Mouse (Mus musculus): Measurements from ENCODE around the gene Vmn1r221. TPM values are rescaled to one million over a fixed set of nuclear protein-coding genes. Genes with fewer than 3 reads are reported as not detected.
"Not testable (repeated sequence)": the region's sequence is repeated elsewhere in the genome, so short reads cannot be mapped to it uniquely, and the experiment has no call there.

The Vmn1r221 gene
- polyA plus RNA-seq (2012; rRNA removed) (not detected in 2 replicates), polyA plus RNA-seq (2014; fragmentation: Nextera tagmentation; extraction: Ambion mirVana) (not detected in 2 replicates)

DNA sequence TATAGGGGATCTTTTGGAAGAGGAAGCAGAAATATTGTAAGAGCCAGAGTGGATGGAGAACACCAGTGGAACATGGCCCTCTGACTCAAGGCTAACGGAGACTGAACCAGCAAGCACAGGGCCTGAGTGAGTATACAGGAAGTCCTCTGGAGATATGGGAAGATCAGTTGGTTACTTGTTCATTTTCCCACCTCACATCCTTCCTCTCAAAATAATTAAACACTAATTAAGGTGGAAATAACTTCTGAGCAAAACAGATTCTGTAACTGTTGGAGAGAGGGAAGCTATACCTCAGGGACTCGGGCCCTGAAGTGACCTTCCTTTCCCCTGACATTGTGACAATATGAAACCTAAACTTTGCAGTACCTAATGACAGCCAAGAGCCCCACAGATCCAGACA is at the start of gene Vmn1r221:
Gene Vmn1r221 (plus strand): TSS at position 301 of the 400 bp plus-strand sequence.
- not testable (repeated sequence) for H3K36me3 ChIP-seq (ENCODE audit: control insufficient read depth, insufficient read depth, low read length); H3K27me3 ChIP-seq (ENCODE audit: control insufficient read depth, insufficient read depth, low read length); H3K27ac ChIP-seq (replicated peaks; ENCODE audit: low read depth, low read length); H3K9me3 ChIP-seq (ENCODE audit: control insufficient read depth, low read length); H3K4me1 ChIP-seq (ENCODE audit: control insufficient read depth, insufficient read depth, low read length); ATAC-seq (ENCODE audit: low FRiP score, low read depth); DNase-seq (ENCODE audit: low spot score); H3K4me3 ChIP-seq (replicated peaks; ENCODE audit: low read length); H3K9ac ChIP-seq (ENCODE audit: low read depth, low read length, severe bottlenecking); H3K4me2 ChIP-seq (replicated peaks; ENCODE audit: low read depth, low read length, severe bottlenecking)
- WGBS, result 74% methylated on average over 2 of the region's 2 CpGs

DNA sequence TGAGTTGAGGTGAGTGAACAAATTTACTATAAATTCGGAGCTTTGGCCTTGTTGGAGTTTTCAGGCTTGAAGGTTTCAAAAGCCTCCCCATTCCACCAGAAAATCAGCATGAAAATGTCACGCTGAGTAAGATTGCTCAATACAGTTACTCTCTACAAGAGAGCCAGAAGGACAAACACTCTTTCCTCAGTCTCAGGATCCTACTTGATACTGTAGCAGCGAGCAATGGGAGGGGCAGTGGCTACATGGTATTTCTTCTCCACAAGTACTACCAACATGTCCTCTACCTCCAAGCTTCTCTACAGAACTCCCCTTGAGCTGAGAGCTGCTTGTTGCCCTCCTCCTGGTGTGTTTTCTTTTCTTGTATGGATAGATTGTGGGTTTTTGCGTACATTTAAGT is 47.5 kb upstream of the Vmn1r221 start:
- not testable (repeated sequence) for DNase-seq (ENCODE audit: low spot score); H3K4me2 ChIP-seq (replicated peaks; ENCODE audit: low read depth, low read length, severe bottlenecking); H3K9ac ChIP-seq (ENCODE audit: low read depth, low read length, severe bottlenecking); H3K9me3 ChIP-seq (ENCODE audit: control insufficient read depth, low read length); H3K36me3 ChIP-seq (ENCODE audit: control insufficient read depth, insufficient read depth, low read length); H3K27ac ChIP-seq (replicated peaks; ENCODE audit: low read depth, low read length); H3K4me1 ChIP-seq (ENCODE audit: control insufficient read depth, insufficient read depth, low read length); H3K4me3 ChIP-seq (replicated peaks; ENCODE audit: low read length); ATAC-seq (ENCODE audit: low FRiP score, low read depth); H3K27me3 ChIP-seq (ENCODE audit: control insufficient read depth, insufficient read depth, low read length)
- 87% methylated on average over 4 of the region's 4 CpGs for WGBS

DNA sequence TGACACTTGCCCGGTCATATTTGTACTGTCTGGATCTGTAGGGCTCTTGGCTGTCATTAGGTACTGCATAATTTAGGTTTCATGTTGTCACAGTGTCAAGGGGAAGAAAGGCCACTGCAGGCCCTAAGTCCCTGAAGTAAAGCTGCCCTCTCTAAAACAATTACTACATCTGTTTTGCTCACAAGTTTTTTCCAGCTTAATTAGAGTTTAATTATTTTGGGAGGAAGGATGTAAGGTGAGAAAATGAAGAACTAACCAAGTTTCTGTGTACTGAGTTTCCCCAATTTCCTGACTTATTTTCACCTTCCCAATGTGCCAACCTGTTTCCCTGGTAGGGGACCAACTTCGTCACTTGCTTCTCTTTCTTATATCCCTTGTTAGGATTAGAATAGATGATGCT is 26.1 kb upstream of the Vmn1r221 start, which contains the start of gene Vmn1r220:
Gene Vmn1r220 (minus strand): TSS at position 101 of the 400 bp plus-strand sequence.
- no peak within 1 kb of the TSS for H3K27ac ChIP-seq (replicated peaks; ENCODE audit: low read depth, low read length)
- H3K9ac ChIP-seq (ENCODE audit: low read depth, low read length, severe bottlenecking), result no peak within 1 kb of the TSS
- H3K27me3 ChIP-seq (ENCODE audit: control insufficient read depth, insufficient read depth, low read length), result no peaks in the 10 kb centered on the region
- no peak for DNase-seq (ENCODE audit: low spot score)
- no peak for TF ChIP-seq POLR2A (IDR thresholded peaks at IDR 0.05; ENCODE audit: borderline replicate concordance, extremely low read depth, insufficient read depth, insufficient read length)
- no peaks in the 10 kb centered on the region for H3K4me1 ChIP-seq (ENCODE audit: control insufficient read depth, insufficient read depth, low read length)
- 77% methylated on average over 2 of the region's 2 CpGs for WGBS
- no peaks in the 10 kb centered on the region for H3K36me3 ChIP-seq (ENCODE audit: control insufficient read depth, insufficient read depth, low read length)
- ATAC-seq (ENCODE audit: low FRiP score, low read depth), result no peak
- no peak within 1 kb of the TSS for H3K4me2 ChIP-seq (replicated peaks; ENCODE audit: low read depth, low read length, severe bottlenecking)
- no peak within 1 kb of the TSS for H3K4me3 ChIP-seq (replicated peaks; ENCODE audit: low read length)
- no peaks in the 10 kb centered on the region for H3K9me3 ChIP-seq (ENCODE audit: control insufficient read depth, low read length)

DNA sequence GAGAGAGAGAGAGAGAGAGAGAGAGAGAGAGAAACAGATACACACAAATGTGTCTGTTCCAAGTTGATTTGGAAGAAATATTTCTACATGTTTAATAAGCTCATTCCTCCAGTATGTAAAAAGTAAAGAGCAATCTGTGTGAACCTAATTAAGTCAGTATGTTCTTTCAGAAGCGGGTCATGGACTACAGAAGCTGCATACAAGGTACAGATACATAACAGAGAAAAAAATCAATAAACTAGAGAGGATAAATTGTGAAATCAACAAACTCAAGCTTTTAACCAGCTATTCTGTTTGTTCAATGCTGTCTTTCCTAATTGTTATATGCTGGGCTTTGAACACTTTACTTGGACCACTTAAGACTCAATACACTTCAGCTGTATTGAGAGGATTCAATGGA is 10.0 kb upstream of the Vmn1r221 start:
- H3K4me3 ChIP-seq (replicated peaks; ENCODE audit: low read length); H3K9ac ChIP-seq (ENCODE audit: low read depth, low read length, severe bottlenecking); H3K27ac ChIP-seq (replicated peaks; ENCODE audit: low read depth, low read length); H3K4me2 ChIP-seq (replicated peaks; ENCODE audit: low read depth, low read length, severe bottlenecking); DNase-seq (ENCODE audit: low spot score); H3K9me3 ChIP-seq (ENCODE audit: control insufficient read depth, low read length); H3K4me1 ChIP-seq (ENCODE audit: control insufficient read depth, insufficient read depth, low read length); H3K27me3 ChIP-seq (ENCODE audit: control insufficient read depth, insufficient read depth, low read length); ATAC-seq (ENCODE audit: low FRiP score, low read depth); H3K36me3 ChIP-seq (ENCODE audit: control insufficient read depth, insufficient read depth, low read length): not testable (repeated sequence)
- 57% methylated on average over 1 of the region's 1 CpGs for WGBS

- not testable (repeated sequence) for H3K4me3 ChIP-seq (replicated peaks; ENCODE audit: low read length); H3K4me2 ChIP-seq (replicated peaks; ENCODE audit: low read depth, low read length, severe bottlenecking); H3K9me3 ChIP-seq (ENCODE audit: control insufficient read depth, low read length); H3K27ac ChIP-seq (replicated peaks; ENCODE audit: low read depth, low read length); H3K27me3 ChIP-seq (ENCODE audit: control insufficient read depth, insufficient read depth, low read length); H3K4me1 ChIP-seq (ENCODE audit: control insufficient read depth, insufficient read depth, low read length); DNase-seq (ENCODE audit: low spot score); H3K9ac ChIP-seq (ENCODE audit: low read depth, low read length, severe bottlenecking); ATAC-seq (ENCODE audit: low FRiP score, low read depth); H3K36me3 ChIP-seq (ENCODE audit: control insufficient read depth, insufficient read depth, low read length)
These were observed 21.9 kb downstream of the Vmn1r221 start, which contains the start of gene Vmn1r222 for GRCm38 (mm10) chr13:23235847-23236246. Gene Vmn1r222 (minus strand): TSS chr13:23235947.

DNA sequence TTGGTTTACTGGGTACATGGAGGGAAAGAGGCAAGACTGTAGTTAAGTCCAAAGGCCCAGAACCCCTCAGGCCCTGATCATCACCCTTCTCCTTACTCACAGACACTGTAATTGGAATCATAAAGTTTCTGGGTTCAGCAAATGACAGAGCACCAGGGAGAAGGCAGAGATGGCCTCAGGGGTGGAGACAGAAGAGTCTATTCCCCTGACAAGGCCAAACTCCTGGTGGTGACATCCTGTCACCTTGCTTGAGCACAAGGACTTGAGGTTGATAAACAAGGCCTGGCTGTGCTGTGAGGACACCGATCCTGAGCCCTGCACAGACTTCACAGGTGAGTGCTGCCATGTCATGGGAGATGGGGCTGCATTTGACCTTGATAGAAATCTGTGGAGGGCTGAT is 32.9 kb downstream of the Vmn1r221 start, which contains the start of gene Vmn1r223:
Gene Vmn1r223 (plus strand): TSS at position 301 of the 400 bp plus-strand sequence.
- ATAC-seq (ENCODE audit: low FRiP score, low read depth); H3K36me3 ChIP-seq (ENCODE audit: control insufficient read depth, insufficient read depth, low read length); H3K27ac ChIP-seq (replicated peaks; ENCODE audit: low read depth, low read length); DNase-seq (ENCODE audit: low spot score); H3K9ac ChIP-seq (ENCODE audit: low read depth, low read length, severe bottlenecking); H3K4me3 ChIP-seq (replicated peaks; ENCODE audit: low read length); H3K4me2 ChIP-seq (replicated peaks; ENCODE audit: low read depth, low read length, severe bottlenecking); H3K4me1 ChIP-seq (ENCODE audit: control insufficient read depth, insufficient read depth, low read length); H3K9me3 ChIP-seq (ENCODE audit: control insufficient read depth, low read length); H3K27me3 ChIP-seq (ENCODE audit: control insufficient read depth, insufficient read depth, low read length): not testable (repeated sequence)
- 75% methylated on average over 1 of the region's 1 CpGs for WGBS
